Mouse (Mus musculus) T-helper 1 cell (primary cell): Measurements from ENCODE around the gene Vac14.
"Not testable (repeated sequence)": the region's sequence is repeated elsewhere in the genome, so short reads cannot be mapped to it uniquely, and the experiment has no call there.

ENCODE experiments used
- in situ Hi-C: fragments of 300-600 bp; cut with MboI, MseI; formaldehyde crosslinking; loops from one replicate; pipeline ENCODE4 v1.15.1; 2025; ENCODE audit warnings: high pct_unique_total_duplicates

Vac14 gene

DNA sequence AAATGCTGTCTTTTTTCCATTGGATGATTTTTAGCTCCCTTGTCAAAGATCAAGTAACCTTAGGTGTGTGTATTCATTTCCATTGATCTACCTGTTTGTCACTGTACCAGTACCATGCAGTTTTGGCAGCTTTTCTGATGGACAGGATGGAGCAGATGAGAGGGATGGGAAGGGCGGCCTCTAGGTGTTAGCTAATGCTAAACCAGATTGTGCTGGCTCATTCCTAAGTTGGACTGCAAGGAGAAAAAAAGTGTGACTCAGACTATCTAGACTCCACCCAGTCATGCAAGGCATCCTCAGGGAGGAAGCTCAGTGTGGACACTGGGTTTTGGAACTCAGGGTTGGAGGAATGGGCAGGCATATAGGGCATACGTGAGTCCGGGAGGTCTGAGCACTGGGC lies 30.2 kb downstream of the Vac14 start:
- in situ Hi-C loops, result no loop called here

DNA sequence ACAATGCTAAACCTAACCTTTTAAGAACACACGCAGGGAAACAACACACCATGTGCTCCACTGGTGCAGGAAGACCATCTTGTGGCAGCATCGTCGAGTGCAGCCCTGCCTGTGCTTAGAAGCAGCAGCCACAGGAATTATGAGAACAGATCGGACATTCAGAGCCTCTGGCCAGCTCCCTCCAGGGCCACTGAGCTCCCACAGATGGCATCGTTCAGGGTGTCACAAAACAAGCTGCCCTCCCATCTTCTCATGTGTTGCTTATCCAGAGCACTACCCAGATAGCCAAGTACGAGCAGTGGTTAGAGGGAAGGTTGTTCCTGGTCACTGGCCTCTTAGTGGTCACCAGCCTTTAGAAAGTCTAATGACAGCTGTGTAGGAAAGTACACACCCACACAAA lies 30.9 kb downstream of the Vac14 start:
- in situ Hi-C loops, result no loop called here

DNA sequence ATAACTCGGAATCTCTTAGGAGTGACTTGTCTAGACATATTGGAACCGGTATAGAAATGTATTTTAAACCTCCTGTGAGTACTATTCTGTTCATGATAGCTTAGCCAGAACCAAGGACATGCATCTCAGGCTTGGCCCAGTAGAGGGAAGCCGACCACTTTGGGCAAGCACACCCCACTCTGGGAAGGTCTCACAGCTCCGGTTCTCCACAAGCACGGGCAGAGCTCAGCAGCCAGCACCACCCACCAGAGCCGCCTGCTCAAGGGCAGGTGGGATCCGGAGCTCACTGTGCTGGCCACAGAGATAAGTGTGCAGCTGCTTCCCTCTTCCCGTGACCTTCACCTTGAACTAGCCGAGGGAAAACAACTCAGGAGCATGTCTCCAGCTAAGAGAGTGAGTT lies 32.5 kb downstream of the Vac14 start:
- in situ Hi-C loops, result no loop called here

DNA sequence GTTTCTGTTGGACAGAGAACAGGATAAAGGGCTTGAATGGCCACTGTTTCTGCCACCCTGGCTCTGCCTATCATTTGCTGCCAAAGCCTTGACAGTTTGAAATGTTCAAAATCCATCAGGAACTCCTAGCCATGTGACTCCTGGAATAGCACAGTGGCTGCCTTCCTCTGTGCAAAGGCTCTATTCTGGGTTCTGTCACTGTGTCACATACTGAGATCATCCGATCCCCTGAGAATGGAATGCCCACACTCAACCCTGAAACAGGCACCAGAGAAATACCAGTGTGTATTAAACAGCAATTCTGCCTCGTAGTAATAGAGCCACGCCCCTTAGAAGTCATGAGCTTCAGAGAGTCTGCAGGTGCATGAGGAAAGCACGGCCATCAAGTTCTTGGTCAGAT lies 33.5 kb downstream of the Vac14 start:
- in situ Hi-C loops, result no loop called here

DNA sequence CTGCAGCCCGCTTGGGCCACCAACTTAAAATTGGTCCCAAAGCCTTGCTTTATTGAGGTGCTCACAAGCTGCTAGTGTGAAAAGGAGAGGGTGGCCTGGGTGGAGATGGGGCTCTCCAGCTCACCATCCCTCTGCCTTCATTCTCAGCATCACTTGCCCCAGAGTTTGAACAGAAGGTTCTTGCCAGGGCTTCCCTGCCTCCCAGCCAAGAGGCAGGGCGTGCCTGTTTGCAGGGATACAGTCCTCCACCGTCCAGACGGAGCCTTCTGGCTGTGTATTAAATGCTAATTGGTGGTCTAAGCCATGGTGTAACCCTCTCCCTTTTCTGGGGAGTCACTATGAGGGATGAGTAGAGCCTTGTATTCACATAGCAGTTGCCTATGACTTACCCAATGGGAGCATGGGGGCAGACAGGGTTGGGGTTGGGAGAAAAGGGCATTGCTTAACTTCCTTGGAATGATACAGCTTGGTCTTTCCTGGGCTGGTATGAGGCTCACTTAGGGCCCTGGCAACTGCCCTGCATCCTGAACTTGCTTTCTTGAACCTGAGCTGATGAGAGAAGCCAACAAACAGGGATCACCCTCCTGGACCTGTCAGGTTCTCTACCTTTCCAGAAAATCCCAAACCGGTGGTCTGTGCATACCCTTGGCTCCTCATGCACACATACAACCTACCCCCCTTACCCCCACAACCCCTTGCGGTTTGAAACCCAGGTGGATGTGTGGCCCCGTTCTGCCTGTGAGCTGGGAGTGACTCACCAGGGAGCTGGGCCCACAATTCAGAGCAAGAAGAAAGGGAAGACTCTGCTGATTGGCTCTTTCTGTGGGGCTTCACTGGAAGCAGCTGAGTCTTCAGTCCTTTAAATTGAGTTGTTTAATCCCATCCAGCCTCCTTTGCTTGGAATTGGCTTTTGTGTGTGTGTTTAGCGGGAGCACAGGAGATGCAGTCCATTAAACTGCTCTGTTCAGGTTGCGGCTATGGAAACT lies 36.0 kb downstream of the Vac14 start:
- in situ Hi-C loops, result no loop called here

DNA sequence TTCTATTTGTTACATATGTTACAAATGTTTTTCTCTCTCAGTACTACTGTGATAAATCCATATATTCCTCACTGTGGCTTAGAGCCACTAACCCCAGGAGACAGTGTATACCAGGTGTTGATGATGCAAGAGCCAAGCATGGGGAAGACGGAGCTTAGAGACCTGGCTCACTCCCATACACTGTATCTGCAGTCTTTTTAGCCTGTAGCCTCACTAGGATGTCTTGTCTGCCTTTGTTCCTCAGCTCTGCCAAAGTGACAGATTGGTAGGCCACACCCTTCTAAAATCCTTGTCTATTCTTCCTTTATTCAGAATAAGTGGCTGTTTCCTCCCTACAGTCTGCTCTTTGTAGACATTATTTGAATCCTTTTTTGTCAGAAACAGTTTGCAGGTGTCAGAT lies 37.4 kb downstream of the Vac14 start:
- in situ Hi-C loops, result no loop called here

DNA sequence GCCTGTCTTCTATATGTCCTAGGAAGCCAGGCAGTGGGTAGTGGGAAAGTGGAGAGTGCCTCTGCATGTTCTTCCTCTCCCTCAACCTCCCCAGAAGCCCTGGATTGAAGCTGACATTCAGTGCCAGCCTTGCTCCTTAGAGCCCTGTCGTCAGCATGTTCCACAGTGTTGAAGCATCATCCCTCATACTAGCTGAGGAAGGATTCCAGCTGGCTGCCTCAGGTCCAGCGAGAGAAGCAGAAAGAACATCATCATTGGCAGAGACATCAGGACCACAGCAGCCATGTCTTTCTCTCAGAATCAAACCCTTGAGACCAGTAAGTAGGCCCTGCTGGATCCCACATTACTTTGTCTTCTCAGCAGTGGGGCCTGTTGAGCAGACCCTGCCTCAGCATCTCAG lies 39.3 kb downstream of the Vac14 start:
- in situ Hi-C loops, result no loop called here

DNA sequence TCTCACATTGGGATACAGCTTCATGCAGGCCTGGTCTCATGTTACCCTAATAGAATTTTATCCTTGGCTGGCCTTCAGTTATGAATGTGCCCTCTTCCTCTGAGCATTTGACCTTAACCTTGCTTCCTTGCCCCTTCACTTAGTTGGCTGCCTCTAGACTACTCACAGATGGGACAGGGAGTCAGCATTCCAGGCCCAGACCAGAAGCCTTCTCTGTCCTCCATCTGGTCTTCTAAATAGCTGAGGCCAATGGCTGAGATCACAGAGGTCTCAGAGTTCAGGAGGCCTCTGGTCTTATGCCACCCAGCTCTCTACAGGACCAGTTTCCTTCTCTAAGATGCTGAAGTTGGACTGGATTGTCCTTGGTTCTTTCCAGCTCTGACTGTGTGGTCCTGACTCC lies 41.7 kb downstream of the Vac14 start:
- in situ Hi-C loops, result no loop called here

DNA sequence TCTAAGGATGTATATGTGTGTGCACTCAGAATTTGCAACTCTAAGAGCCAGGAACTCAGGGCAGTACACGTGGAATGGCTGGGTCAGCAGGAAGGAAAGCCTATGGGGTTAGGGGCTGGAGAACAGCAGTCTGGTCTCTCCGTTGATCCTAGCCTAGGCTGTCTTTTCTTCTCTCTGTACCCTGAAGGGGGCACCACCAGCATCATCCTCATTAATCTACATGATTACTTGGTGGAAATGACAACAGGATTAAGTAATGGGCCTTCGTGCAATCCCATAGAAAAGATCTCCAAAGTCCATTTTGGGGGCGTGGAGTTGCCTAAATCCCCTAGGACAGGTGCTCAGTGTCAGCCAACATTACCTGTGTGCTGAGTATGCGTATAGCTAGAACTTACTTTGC lies 44.2 kb downstream of the Vac14 start:
- in situ Hi-C loops, result no loop called here

DNA sequence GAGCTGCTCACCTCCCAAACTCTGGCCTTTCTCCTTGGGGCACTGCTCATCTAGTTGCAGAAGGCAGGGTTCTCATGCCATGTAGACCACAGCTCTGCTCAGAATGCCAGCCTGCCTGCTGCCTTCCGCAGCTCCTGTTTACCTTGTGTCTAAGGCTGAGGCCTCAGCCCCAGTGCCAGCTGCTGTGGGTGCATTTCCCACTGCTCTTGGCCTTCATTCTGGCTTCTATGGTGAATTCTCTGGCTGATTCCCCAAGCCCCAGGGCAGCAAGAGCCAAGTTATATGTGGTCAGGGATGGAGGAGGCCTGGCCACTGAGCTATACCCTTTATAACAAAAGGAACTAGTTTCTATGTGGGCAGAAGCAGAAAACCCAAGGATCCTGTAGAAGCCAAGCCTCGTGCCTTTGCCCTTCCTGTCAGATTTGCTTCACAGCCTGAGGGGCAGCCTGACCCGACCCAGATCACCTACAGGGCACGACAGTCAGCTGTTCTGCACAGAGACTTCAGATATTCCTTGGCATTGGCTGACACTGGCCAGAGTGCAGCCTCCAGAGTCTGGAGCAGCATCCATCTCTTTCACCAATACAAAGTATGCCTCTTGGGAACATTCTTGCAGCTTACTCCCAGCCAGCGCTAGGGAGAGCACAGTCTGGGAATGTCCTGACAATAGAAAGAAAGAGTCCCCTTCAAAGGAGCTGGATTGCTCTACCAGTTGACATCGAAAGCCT lies 44.8 kb downstream of the Vac14 start:
- in situ Hi-C loops, result no loop called here

DNA sequence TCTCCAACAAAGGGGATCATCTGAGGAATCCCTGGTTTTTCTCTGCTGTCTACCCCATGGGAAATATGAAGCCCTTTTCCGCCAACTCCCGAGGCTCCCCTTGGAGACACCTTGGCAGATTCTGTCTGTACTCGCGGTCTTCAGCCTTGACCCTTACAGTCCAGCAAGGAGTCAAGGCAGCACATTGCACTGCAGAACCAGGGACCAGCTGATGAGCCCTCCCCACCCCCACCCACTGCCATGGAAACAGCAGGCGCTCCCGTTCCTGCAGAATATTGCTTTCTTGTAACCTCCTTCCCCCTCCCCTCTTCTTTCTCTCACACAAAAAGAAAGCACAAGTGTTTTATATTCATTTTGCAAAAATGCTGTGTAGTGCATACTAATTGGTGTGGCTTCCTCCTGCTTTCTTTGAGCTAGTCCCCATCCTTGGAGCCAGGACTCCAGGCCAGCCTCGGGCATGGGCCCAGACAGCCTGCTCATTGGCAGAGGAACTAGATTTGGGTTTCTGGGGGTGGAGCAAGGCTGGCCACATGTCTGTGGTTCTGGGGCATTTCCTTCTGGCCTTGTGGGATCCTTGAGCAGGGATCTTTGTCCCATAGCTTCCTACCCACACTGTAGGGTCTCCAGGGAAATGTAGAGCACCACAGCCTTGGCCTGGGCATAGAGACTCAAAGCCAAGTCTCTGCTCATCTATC lies 46.0 kb downstream of the Vac14 start:
- in situ Hi-C loops, result no loop called here

DNA sequence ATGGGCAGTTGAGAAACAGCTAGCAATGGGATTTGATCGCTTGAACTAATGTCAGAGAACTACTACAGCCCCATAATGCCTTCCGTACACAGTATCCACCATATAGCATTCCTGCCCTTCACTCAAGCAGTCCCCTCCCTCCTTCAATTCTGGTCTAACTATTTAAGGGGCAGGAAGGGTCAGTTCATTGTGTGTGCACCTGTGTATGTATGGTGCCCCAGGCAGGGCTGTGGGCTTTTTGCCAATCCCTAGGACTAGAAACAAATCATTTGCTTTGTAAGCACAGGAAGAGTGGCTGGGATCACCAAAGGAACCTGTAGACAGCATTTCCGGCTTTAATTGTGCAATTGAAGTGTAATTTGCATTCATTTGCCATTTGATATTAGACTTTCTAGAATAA lies 46.6 kb downstream of the Vac14 start:
- in situ Hi-C loops, result no loop called here

DNA sequence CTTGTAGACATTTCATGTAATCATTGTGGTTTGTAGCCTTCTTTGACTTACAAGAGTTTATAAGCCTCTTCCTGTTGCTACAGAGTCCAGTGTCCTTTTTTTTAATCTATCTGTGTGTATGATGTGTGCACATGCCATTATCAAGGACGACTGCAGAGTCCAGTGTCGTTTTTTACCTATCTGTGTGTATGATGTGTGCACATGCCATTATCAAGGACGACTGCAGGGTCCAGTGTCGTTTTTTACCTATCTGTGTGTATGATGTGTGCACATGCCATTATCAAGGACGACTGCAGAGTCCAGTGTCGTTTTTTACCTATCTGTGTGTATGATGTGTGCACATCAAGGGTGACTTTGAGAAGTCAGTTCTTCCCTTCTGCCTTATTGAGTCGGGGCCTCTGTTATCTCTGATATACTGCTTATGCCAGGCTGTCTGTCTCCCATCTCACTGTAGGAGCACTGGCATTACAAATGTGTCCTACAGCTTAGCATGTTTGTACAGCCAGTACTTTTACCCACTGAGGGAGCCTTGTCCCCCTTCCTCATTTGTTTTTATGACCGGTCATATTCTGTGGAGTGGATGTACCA lies 49.3 kb downstream of the Vac14 start:
- in situ Hi-C loops, result not testable (repeated sequence)

DNA sequence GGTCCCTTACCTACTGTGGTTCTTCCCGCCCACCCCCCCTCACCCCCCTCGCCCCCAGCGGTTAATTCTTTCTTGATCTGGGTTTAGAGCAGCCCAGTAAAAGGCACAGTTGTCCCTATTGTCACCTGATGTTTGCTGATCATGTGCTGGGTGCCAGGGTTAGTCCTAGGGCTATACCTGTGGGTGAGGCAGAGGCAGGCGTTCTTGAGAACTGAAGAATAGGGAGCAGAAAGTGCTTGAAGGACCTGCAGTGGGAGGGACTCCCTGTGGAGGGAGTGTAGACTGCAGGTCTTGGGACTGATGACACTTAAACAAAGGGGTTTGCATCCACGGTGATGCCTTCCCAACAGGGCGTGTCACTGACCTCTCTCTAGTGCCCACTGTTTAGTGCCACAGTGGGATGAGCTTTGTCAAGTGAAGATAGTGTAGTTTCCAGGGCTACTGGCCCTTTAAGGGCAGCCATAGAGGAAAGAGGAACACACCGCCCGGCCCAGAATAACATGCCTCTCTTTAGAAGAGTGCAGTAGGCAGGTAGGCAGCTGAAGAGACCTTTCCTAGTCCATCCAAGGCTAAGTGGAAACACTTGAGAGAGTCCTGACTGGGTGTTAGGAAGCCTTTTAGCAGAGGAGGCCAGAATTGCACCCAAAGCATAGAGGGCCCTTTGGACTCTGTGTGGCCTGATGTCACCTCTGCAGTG lies 51.7 kb downstream of the Vac14 start:
- in situ Hi-C loops, result no loop called here

DNA sequence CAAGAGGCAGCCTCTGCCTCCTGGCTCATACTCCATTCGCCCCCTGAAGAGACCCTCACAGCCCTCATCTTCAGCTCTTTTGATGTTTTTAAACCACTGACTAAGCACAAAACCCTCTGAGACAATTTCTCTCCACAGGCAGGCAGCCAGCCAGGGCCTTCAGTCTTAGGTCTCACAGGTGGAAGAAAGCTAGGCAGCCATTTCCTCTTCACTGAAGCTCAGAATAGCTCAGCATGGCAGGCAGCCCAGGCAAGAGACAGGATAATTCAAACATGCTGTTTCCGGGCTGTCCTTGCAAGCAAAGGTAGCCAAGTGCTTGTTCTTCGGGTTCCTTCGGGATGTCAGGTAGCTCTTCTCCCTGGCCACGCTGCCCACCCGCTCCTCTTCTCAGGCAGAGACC lies 52.9 kb downstream of the Vac14 start:
- in situ Hi-C loops, result no loop called here

DNA sequence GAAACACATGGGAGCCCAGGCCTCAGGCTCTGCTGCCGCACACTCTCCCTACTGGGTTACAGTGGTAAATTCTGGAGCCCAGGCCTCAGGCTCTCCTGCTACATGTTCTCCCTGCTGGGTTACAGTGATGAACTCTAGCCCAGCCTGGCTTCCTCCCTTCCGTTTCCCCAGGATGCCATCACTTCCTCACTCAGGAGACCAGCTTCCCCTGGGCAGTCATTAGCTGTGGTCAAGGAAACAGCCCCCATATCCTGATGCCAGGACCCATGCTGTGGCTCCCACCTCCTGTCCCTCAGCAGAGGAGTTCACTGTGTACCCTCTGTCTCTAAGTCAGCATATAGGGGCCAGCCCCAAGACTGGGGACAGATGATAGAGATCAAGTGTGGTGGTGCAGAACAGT lies 53.7 kb downstream of the Vac14 start:
- in situ Hi-C loops, result no loop called here

DNA sequence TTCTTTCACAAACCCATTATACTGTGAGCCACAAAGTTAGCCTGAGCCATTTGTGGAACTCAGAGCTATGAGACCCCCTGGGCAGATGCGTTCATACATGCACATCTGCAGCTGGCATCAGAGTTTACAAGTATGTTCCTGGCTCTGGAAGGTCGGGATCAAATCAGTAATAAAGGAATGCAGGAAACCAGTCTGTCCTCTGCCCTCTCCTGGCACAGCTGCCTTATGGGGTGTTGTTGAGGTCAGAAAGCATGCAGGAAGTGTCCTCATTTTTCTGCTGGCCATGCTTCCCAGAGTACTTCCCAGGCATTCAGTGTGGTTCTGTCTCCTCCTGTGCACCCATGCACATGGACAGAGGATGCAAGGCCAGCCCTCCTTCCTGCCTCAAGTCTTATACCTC lies 54.8 kb downstream of the Vac14 start:
- in situ Hi-C loops, result no loop called here

DNA sequence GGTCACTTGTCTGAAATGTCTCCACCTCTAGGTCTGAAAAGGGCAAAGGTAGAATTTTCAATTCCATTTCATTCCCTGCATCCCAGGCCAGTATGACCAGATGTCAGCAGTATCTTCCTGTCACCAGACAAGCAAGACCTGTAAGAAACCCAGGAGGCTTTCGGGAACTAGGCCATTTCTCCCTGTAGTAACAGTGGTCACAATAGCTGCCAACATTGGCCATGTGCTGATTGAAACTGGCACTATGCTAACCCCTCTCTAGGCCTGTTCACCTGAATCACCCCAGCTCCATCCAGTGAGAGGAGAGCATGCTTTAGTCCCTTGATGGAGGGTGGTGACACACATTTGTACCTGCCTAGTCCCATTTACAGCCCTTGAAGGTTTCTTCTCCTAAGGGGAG lies 56.2 kb downstream of the Vac14 start:
- in situ Hi-C loops, result no loop called here

DNA sequence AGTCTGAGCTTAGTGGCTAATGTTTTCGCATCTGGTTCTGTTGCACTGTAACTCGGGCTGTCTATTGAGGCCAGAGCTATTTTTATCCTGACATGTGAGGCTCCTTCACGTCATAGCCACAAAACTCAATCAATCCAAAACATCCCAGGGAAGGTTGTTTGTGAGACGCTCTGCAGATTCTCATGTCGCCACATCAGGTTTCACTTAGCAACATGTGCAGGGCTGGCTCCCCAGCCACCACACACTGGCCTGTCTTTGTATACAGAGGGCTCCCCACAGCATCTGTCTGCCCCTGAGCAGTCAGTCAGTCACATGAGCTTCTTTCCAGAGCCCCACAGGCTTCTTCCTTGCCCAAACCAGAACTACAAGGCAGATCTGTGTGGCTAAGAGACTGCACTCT lies 58.3 kb downstream of the Vac14 start:
- in situ Hi-C loops, result no loop called here

DNA sequence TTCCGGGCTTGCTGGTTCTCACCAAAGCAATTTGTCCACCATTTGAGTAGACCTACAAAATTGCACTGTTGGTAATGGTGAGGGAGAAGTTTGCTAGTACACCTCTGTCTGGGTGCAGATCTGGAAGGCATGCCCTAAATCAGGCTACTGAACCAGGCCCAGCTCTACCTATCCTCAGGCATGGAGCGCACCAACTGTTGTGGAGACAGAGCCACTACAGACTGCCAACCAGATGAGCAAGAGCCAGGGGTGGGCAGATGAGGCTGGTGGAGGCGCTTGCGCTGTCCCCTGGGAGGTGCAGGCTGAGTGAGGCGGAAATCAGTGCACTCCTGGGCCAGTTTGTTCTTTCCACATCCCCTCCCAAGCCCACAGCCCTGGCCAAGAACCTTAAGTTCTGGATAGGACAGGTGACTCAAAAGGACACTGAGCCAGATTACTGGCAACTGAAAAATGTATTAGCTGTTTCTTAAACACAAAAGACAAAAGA lies 58.8 kb downstream of the Vac14 start:
- in situ Hi-C loops, result no loop called here

DNA sequence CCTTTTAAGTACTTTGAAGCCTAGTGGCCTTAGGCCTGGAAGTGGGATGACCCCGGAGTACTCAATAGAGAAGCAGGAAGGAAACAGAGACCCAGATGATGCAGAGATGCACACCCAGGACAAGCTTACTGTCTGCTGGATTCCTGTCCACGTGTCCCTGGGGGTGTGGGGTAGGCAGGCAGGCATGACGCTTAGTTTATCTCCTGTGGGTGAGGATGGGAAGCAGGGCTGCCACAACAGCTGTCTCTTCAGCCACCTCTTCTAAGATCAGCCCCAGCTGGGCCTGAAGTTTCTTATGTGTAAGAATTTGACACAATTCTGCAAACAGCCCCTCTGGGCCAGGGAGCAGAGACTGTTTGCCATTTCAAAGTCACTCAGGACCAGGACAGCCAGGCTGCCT lies 60.6 kb downstream of the Vac14 start:
- in situ Hi-C loops, result no loop called here
